Mouse (Mus musculus): ENCODE results near the gene Prkn.

Prkn gene

GRCm38 (mm10) chr17:11532748-11533147 is 692.6 kb downstream of the Prkn start:
- peak; percentile 4 for DNase-seq (ENCODE audit: low spot score)

GRCm38 (mm10) chr17:11533835-11534234 is 693.7 kb downstream of the Prkn start:
- DNase-seq (ENCODE audit: low spot score), result peak; percentile 12

GRCm38 (mm10) chr17:11538826-11539225 is 698.6 kb downstream of the Prkn start:
- no peak for DNase-seq (ENCODE audit: low spot score)

- DNase-seq (ENCODE audit: low spot score), result no peak
Measured at GRCm38 (mm10) chr17:11541928-11542623, 701.9 kb downstream of the Prkn start.

DNA sequence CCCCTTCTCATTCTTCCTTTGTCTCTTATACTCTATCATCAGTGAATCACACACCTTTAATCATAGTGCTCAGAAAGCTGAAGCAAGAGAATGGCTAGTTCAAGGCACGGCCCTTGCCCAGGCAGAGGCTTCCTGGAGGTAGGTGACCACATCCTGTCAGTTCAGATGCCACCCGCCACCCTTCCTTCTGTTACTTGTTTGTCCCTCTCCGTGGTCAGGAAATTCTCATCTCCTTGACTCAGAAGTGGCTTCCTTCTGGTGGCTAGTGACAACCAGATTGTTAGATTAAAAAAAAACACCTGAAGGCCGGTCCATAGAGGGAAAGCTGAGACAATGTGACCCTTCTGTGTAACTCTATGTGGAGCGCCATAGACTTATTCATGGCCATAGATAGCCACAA is 710.4 kb downstream of the Prkn start:
- no peak for DNase-seq (ENCODE audit: low spot score)

GRCm38 (mm10) chr17:11565681-11566080 is 725.5 kb downstream of the Prkn start:
- DNase-seq (ENCODE audit: low spot score), result no peak

DNA sequence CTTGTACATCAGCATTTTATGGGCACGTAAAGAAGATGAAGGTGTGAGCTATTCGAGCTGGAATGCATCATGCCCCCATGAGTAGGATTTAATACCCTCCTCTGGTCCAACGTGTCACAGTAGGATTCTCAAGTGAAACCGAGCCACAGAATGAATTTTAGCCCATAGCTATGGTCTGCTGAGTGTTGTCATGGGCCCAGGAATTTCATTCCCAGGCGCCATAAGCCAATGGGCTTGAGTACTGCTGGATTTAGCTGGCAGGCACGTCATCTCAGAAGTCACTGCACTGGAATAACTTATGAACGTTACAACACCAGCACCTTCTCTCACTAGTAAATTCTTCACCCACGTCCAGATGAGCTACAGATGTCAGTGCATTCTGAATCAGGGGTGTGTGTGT is 730.2 kb downstream of the Prkn start:
- DNase-seq (ENCODE audit: low spot score), result no peak

DNA sequence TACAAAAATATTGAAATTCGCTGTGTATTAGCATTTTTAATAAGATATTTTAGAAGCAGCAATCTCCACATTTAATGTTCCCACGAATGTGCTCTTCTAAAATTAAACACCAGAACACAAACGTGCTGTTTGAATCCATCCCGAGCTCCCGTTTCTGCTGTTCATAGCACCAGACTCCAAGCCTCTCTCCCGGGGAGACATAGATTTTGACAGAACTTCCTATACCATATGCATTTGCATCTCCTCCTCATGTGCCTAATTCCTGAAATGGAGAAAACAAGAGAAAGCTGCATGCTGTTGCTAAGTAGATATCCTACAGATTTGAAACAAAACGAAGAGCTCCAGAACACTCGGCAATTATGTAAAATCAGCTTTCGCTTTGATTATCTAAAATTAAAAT is 733.5 kb downstream of the Prkn start:
- DNase-seq (ENCODE audit: low spot score), result no peak

DNA sequence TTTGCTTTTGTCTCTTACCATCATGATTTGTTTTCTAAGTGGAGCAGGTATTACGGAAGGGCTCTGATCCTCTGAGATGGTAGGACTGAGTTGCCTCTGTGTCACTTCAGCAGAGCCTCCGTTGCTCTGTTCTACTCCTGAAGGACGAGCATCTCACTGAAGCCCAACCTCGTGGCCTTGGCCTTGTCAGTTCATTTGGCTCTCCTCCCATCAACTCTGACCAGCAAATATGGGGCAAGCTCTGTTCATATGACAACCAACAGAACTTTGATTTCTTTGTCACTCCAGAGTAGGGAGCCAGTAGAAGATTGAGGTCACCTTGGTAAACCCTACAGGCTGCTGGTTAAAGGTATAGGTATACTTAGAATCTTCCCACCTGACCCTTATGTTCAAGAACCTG is 745.3 kb downstream of the Prkn start:
- DNase-seq (ENCODE audit: low spot score), result no peak

DNA sequence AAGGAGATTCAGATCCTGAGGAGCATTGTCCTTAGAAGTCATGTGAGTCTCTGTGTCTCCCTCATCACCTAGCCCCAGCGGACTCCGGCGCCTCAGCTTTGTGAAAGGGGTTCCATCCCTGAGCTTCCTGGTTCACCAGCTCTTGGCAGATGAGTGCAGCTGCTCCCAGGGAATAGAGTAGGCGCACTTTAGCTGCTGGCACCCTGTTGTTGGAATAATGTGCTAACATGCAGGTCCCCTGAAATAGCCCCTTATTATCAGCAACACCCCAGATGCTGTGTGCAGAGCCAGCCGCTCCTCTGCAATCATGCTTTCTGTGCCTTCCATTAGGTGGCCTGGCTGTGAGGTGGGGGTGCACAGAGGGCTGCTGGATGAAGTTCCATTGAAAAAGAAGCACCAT is 767.7 kb downstream of the Prkn start:
- DNase-seq (ENCODE audit: low spot score), result no peak

DNA sequence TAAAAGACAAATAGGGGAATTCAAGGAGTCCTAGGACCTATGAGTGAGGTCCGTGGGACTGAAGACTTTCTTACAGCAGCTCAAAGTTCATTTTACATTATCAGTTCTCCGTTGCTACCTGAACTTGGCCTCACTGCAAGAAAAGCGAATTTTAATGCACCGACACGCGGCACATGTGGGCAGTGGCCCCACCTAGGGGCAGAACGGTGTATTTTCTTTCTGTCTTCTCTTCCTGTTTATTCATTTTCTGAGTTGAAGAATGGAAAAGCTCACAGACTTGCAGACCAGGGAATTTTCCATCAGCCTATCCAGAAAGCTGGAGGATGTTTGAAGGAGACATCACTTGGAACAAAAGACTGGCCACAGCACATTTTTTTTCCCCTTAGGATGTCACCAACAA is 771.3 kb downstream of the Prkn start:
- DNase-seq (ENCODE audit: low spot score), result peak; percentile 74

DNA sequence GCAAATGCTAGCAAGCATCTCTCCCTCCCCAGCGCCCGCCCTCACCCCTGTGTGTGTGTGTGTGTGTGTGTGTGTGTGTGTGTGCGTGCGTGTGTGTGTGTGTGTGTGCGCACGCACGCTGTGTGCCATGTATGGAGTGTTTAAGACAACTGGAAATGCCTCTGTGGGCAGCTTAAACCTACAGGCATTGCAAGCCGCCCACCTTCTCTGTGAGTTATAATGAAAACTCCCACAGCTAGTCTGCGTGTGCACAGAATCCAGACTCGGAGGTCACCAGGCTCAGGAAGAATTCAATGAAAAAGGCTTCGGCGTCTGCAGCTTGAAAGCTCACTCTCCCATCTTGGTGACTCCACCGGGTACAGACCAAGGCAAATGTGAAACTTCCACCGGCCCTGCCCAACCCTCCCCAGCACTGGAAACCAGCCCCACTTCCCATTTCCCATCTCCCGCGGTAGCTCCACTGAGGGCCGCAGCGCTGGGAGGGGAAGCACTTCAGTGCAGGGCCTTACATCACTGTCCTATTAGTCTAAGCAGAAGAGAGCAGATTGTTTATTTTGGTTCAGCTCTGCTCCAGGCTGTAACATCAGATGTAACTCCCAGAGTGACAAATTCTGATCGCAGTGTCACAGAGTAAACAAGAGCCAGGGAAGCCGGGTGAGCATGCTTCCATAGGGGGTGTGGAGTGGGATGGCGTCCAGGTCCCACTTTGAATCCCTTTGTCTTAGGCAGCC is 772.8 kb downstream of the Prkn start:
- DNase-seq (ENCODE audit: low spot score), result no peak

- DNase-seq (ENCODE audit: low spot score), result no peak
Measured at GRCm38 (mm10) chr17:11617552-11617951, 777.4 kb downstream of the Prkn start.

GRCm38 (mm10) chr17:11618886-11619590 is 778.9 kb downstream of the Prkn start:
- DNase-seq (ENCODE audit: low spot score), result no peak

GRCm38 (mm10) chr17:11620770-11621169 is 780.6 kb downstream of the Prkn start:
- DNase-seq (ENCODE audit: low spot score), result no peak

DNA sequence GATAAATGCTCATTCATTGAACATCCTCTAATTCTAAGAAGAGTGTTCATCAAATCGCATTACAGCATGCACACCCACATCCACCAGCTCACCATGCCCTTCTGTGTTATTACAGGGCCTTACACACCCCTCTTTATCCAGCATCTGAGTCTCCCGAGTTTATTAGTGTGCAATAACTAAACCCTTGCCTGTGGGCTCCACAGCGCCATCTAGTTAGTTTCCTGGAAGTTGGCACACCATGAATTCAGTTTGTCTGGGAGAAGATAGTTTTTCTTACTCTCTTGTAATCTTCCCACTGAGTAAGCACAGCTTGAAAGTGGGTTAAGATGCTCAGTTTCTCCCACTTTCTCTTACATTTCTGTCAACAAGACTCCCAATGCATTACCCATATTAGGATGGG is 781.3 kb downstream of the Prkn start:
- peak; percentile 43 for DNase-seq (ENCODE audit: low spot score)

GRCm38 (mm10) chr17:11626306-11626705 is 786.1 kb downstream of the Prkn start:
- DNase-seq (ENCODE audit: low spot score), result no peak

DNA sequence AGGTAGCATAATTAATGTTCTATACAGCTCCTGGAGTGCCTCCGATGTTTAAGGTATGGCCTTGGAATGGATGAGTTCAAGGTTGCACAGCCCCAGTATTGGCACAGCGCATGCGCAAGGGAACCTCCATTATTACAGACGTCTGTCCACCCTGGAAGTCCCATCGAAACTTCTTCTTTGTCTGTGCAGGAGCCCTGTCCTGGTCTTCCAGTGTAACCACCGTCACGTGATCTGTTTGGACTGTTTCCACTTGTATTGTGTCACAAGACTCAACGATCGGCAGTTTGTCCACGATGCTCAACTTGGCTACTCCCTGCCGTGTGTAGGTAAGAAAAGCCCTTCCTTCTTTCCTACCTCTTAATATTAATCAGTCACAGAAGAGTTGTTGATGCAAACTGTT is 794.9 kb downstream of the Prkn start:
- no peak for DNase-seq (ENCODE audit: low spot score)

- DNase-seq (ENCODE audit: low spot score), result no peak
Measured at GRCm38 (mm10) chr17:11637642-11638041, 797.5 kb downstream of the Prkn start.

- no peak for DNase-seq (ENCODE audit: low spot score)
Measured at GRCm38 (mm10) chr17:11638451-11638850, 798.3 kb downstream of the Prkn start.

GRCm38 (mm10) chr17:11639786-11640185 is 799.6 kb downstream of the Prkn start:
- DNase-seq (ENCODE audit: low spot score), result no peak

DNA sequence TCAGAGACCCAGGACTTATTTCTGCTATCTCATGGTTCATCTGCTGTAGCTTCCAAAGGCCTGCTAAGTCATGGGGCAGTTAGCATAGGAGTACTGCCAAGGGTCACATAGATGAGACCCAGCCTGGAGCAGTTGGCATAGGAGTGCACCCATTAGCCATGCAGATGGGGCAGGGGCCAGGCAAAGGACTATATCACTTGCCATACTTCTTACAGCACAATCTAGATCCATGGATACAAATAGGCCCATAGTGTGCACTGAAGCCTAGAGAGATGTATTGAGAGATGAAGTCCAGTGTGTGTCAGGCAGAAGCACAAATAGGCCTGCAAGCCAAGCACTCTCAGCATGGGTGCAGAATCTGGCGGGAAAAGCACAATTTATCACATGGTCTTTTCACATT is 802.1 kb downstream of the Prkn start:
- no peak for DNase-seq (ENCODE audit: low spot score)

DNA sequence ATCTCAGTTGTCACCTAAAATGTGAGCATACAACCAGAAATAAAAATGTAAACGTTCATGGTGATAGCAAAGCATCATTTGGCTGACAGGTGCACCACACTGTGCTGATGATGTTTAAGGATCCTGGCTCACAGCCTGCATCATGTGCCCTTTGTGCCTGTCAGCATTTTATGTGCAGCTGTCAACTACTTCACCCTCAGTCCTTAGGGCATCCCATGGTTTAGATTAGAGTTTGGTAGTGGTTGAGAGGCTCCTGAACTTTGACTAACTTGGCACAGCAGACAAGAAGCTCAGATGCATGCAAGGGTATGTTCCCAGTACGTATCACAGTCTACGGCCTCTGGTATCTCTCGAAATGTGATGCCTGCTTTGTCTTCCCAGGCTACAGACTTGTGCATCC is 803.8 kb downstream of the Prkn start:
- DNase-seq (ENCODE audit: low spot score), result no peak
